Mouse (Mus musculus) C2C12 (cell line): Measurements from ENCODE around the gene Art4.

Experiments
- CTCF ChIP-seq: IDR thresholded peaks from one replicate; pipeline ENCODE4 v1.5.1; 2011; ENCODE audit not compliant: control insufficient read depth, insufficient read depth, insufficient read length
- MAX ChIP-seq: IDR thresholded peaks from one replicate; pipeline ENCODE4 v1.6.1; 2011; ENCODE audit warnings: mild to moderate bottlenecking, control low read depth
- MYOG ChIP-seq: IDR thresholded peaks from one replicate; pipeline ENCODE4 v1.6.1; 2011; ENCODE audit not compliant: control insufficient read depth, insufficient read length; ENCODE audit errors: extremely low read depth
- USF1 ChIP-seq: IDR thresholded peaks from one replicate; pipeline ENCODE4 v1.6.1; 2011; ENCODE audit warnings: low read depth, mild to moderate bottlenecking, control low read depth, moderate library complexity

DNA sequence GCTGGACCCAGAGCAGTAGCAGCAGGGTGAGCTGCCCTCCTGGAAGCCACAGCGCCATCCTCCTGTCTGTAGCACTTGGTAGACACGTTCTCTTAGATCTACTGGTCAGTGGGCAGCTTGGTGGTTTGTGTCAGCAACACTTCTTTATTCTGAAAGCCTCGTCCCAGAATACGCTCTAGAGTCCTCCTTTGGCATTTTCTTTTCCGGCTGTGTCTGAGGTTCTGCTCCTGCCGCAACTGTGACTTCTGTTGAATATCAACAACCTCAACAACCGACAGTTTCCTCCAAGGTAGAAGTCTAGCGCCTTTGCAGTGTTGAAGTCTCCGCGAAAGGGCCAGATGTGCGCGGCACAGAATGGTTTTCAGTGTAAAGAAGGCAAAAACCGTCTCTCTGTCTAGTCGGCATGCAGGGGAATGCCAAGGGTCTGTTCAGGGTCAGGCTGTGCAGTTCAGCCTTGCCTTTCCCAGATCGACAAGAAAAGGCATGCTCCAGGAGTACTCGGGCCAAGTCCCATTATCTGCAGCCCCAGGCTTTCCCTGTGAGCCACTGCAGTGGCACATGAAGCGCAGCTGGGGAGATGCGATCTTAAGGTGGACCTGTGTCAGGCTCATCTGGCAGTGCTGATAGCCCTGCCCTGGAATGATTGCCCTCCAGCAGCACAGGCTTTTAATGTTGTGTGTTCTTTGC is at the start of gene Art4:
- no peak for TF ChIP-seq CTCF
- TF ChIP-seq USF1: no peak
- no peak for TF ChIP-seq MAX
- TF ChIP-seq MYOG: no peak
